Mouse (Mus musculus): Measurements from ENCODE around the gene Stradb. TPM values are rescaled to one million over a fixed set of nuclear protein-coding genes. Genes with fewer than 3 reads are reported as not detected.

The Stradb gene
- total RNA-seq (2021): 10 to 100 TPM; 39.6 to 40.7 TPM

GRCm38 (mm10) chr1:58973366-58974221, at the start of gene Stradb, which contains the start of gene Trak2:
Stradb (plus strand) TSS chr1:58973522.
Trak2 (minus strand) TSS chr1:58973430.
- peak; percentile 97 to 98 for DNase-seq
- intact Hi-C loops (cut with DNase I): loop anchor here (5.0 kb wide), 2 partner anchors 46 to 61 kb away; no protein-coding TSS in a partner anchor

GRCm38 (mm10) chr1:58926664-58927063, 46.7 kb upstream of the Stradb start:
- intact Hi-C loops (cut with DNase I): loop anchor here (5.0 kb wide), 1 partner anchor 46 kb away; the partner anchor contains the start of genes Stradb and Trak2
- no peak for DNase-seq

- intact Hi-C loops (cut with DNase I): no loop called here
Observed at GRCm38 (mm10) chr1:58936746-58937605, 36.3 kb upstream of the Stradb start.

GRCm38 (mm10) chr1:58937606-58938099, 35.7 kb upstream of the Stradb start:
- intact Hi-C loops (cut with DNase I): no loop called here
- no peak for DNase-seq

More at GRCm38 (mm10) chr1:58936746-58937605, 36.3 kb upstream of the Stradb start:
- DNase-seq: no peak

GRCm38 (mm10) chr1:58945523-58945922, 27.8 kb upstream of the Stradb start:
- intact Hi-C loops (cut with DNase I): no loop called here
- DNase-seq: peak in 1 of 2 experiments; percentile 60

- DNase-seq: no peak
- intact Hi-C loops (cut with DNase I): no loop called here
Observed at GRCm38 (mm10) chr1:58945960-58946670, 27.2 kb upstream of the Stradb start.

- intact Hi-C loops (cut with DNase I): no loop called here
Observed at GRCm38 (mm10) chr1:58946718-58947117, 26.6 kb upstream of the Stradb start.

GRCm38 (mm10) chr1:58949561-58950106, 23.7 kb upstream of the Stradb start:
- no peak for DNase-seq
- intact Hi-C loops (cut with DNase I): no loop called here

More at GRCm38 (mm10) chr1:58946718-58947117, 26.6 kb upstream of the Stradb start:
- no peak for DNase-seq

GRCm38 (mm10) chr1:58950899-58951648, 22.2 kb upstream of the Stradb start:
- intact Hi-C loops (cut with DNase I): no loop called here
- peak in 1 of 2 experiments; percentile 54 for DNase-seq

- DNase-seq: no peak
- intact Hi-C loops (cut with DNase I): no loop called here
Observed at GRCm38 (mm10) chr1:58951841-58952240, 21.5 kb upstream of the Stradb start.

- intact Hi-C loops (cut with DNase I): no loop called here
- no peak for DNase-seq
Observed at GRCm38 (mm10) chr1:58952526-58952925, 20.8 kb upstream of the Stradb start.

- intact Hi-C loops (cut with DNase I): no loop called here
Observed at GRCm38 (mm10) chr1:58952997-58953396, 20.3 kb upstream of the Stradb start.

GRCm38 (mm10) chr1:58953686-58954434, 19.5 kb upstream of the Stradb start:
- intact Hi-C loops (cut with DNase I): no loop called here
- DNase-seq: peak in 1 of 2 experiments; percentile 12

More at GRCm38 (mm10) chr1:58952997-58953396, 20.3 kb upstream of the Stradb start:
- peak in 1 of 2 experiments; percentile 0 for DNase-seq

GRCm38 (mm10) chr1:58954578-58955410, 18.5 kb upstream of the Stradb start:
- peak in 1 of 2 experiments; percentile 0 for DNase-seq
- intact Hi-C loops (cut with DNase I): no loop called here

- intact Hi-C loops (cut with DNase I): no loop called here
- peak in 1 of 2 experiments; percentile 10 for DNase-seq
Observed at GRCm38 (mm10) chr1:58955716-58956115, 17.6 kb upstream of the Stradb start.

GRCm38 (mm10) chr1:58956229-58956628, 17.1 kb upstream of the Stradb start:
- intact Hi-C loops (cut with DNase I): no loop called here
- DNase-seq: peak in 1 of 2 experiments; percentile 6

- intact Hi-C loops (cut with DNase I): no loop called here
- no peak for DNase-seq
Observed at GRCm38 (mm10) chr1:58957931-58958330, 15.4 kb upstream of the Stradb start.

Data from heart, postnatal 10 days (tissue).